Mouse (Mus musculus): Measurements from ENCODE around the gene Pxk.

DNA sequence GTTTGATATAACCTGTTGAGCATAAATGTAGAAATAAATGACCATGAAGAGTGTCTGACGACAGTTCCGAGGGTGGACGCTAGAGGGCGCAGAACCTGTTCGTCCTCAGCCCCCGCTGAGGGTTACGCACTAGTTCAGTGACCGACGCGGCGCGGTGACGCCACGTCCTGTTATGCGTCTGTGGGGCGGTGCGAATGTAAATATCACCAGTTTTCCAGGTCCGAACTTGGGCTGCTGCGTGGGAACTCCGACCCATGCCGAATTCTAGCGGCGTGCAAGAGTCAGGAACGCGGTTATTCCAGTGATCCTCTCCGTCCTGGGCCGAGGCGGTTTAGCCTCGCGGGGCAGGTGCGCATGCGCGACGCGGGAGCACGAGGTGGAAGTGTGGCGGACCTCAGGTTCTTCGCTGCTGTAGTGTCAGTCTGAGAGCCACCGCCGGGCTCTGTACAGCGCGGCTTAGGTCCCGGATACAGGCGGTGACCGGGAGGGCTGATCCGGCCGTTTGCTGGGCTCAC is 17.8 kb upstream of the Pxk start, which contains the start of gene Rpp14:
- TF ChIP-seq CTCF (conservative IDR thresholded peaks at IDR 0.05; ENCODE audit: low read length) = peak; percentile 75
- no peak for TF ChIP-seq NANOG (IDR thresholded peaks at IDR 0.05; ENCODE audit: borderline replicate concordance, low read length)

All from E14TG2a.4 (cell line).